Mouse (Mus musculus) small intestine, adult 2 months (tissue): ENCODE measurements around the gene Gm49416.

Experiments used
- CTCF ChIP-seq: fragments of 200-500 bp; IDR thresholded peaks from 2 replicates; pipeline ENCODE4 v1.5.1; 2012; ENCODE audit warnings: low read depth, mild to moderate bottlenecking, control low read depth, inconsistent platforms, low read length, moderate library complexity, mixed read lengths; ENCODE audit not compliant: insufficient replicate concordance, insufficient read length; ENCODE audit errors: extremely low read depth
- POLR2A ChIP-seq: fragments of 200-500 bp; IDR thresholded peaks from 2 replicates; pipeline ENCODE4 v1.6.1; 2012; ENCODE audit warnings: low read depth, mild to moderate bottlenecking, control low read depth, inconsistent platforms, low read length, moderate library complexity

DNA sequence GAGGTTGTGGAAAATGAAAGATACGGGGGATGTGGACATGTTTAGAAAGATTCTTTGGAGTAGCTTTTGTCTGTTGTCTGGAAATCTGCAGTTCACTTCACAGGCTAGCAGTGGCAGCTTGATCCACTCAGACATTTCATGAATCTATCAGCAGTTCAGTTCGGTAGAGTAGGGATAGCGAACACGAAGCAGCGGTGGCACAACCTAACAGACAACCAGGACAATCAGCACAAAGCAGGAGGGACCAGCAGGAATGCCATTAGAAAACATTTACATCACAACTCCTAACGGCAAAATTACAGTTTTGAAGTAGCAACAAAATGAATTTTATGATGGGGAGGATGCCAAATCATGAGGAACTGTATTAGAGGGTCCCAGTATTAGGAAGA, 31.0 kb downstream of the Gm49416 start:
- TF ChIP-seq POLR2A (no peak), CTCF (no peak)
